Mouse (Mus musculus) neutrophil, adult 5-6 weeks (primary cell): Measurements from ENCODE around the gene Dnah7c. TPM values are rescaled to one million over a fixed set of nuclear protein-coding genes. Genes with fewer than 3 reads are reported as not detected.
"Not testable (repeated sequence)": the region's sequence is repeated elsewhere in the genome, so short reads cannot be mapped to it uniquely, and the experiment has no call there.

ENCODE experiments used
- ATAC-seq: fragments of 151-379, 151-347 bp; 2 replicates; pipeline ENCODE4 v1.8.0; 2017; ENCODE audit warnings: mild to moderate bottlenecking, moderate TSS enrichment; ENCODE audit not compliant: insufficient number of reproducible peaks, poor library complexity, low FRiP score, severe bottlenecking; ENCODE audit errors: extremely low read depth
- total RNA-seq: library from RNA; stranded (forward); fragments of 200-1000 nt; gene quantifications from 2 replicates; pipeline ENCODE4 v1.2.3, GENCODE M21; 2017

Gene Dnah7c
- total RNA-seq, result not detected in 2 replicates

- no peak for ATAC-seq
Measured at GRCm38 (mm10) chr1:46425137-46425925, at the start of gene Dnah7c. TSS of gene Dnah7c (plus strand) at chr1:46425592.

- not testable (repeated sequence) for ATAC-seq
Measured at GRCm38 (mm10) chr1:46380641-46381040, 44.8 kb upstream of the Dnah7c start.

- ATAC-seq, result not testable (repeated sequence)
Measured at GRCm38 (mm10) chr1:46394681-46395297, 30.6 kb upstream of the Dnah7c start.

- no peak for ATAC-seq
Measured at GRCm38 (mm10) chr1:46408324-46409115, 16.9 kb upstream of the Dnah7c start.

GRCm38 (mm10) chr1:46414798-46415197 lies 10.6 kb upstream of the Dnah7c start:
- ATAC-seq, result not testable (repeated sequence)

- ATAC-seq, result not testable (repeated sequence)
Measured at GRCm38 (mm10) chr1:46416946-46417345, 8.4 kb upstream of the Dnah7c start.

GRCm38 (mm10) chr1:46418966-46419365 lies 6.4 kb upstream of the Dnah7c start:
- not testable (repeated sequence) for ATAC-seq

GRCm38 (mm10) chr1:46428401-46428800 lies 3.0 kb downstream of the Dnah7c start:
- no peak for ATAC-seq

- ATAC-seq, result not testable (repeated sequence)
Measured at GRCm38 (mm10) chr1:46514671-46515070, 89.3 kb downstream of the Dnah7c start.

GRCm38 (mm10) chr1:46521032-46521431 lies 95.6 kb downstream of the Dnah7c start:
- no peak for ATAC-seq

- ATAC-seq, result not testable (repeated sequence)
Measured at GRCm38 (mm10) chr1:46526537-46526936, 101.1 kb downstream of the Dnah7c start.

GRCm38 (mm10) chr1:46544812-46545421 lies 119.5 kb downstream of the Dnah7c start:
- no peak for ATAC-seq

GRCm38 (mm10) chr1:46580385-46580784 lies 155.0 kb downstream of the Dnah7c start:
- ATAC-seq, result no peak

GRCm38 (mm10) chr1:46593826-46594225 lies 168.4 kb downstream of the Dnah7c start:
- ATAC-seq, result not testable (repeated sequence)

GRCm38 (mm10) chr1:46596343-46596742 lies 171.0 kb downstream of the Dnah7c start:
- ATAC-seq, result not testable (repeated sequence)

GRCm38 (mm10) chr1:46620331-46620730 lies 194.9 kb downstream of the Dnah7c start:
- ATAC-seq, result no peak

- ATAC-seq, result not testable (repeated sequence)
Measured at GRCm38 (mm10) chr1:46625914-46626313, 200.5 kb downstream of the Dnah7c start.

GRCm38 (mm10) chr1:46649821-46650220 lies 224.4 kb downstream of the Dnah7c start:
- ATAC-seq, result not testable (repeated sequence)

GRCm38 (mm10) chr1:46652721-46653120 lies 227.3 kb downstream of the Dnah7c start:
- ATAC-seq, result not testable (repeated sequence)
